Mouse (Mus musculus): Measurements from ENCODE around the gene Prkrip1.
A peak's percentile ranks its signal among the peaks of the same experiment; 100 is the strongest.

Gene Prkrip1

DNA sequence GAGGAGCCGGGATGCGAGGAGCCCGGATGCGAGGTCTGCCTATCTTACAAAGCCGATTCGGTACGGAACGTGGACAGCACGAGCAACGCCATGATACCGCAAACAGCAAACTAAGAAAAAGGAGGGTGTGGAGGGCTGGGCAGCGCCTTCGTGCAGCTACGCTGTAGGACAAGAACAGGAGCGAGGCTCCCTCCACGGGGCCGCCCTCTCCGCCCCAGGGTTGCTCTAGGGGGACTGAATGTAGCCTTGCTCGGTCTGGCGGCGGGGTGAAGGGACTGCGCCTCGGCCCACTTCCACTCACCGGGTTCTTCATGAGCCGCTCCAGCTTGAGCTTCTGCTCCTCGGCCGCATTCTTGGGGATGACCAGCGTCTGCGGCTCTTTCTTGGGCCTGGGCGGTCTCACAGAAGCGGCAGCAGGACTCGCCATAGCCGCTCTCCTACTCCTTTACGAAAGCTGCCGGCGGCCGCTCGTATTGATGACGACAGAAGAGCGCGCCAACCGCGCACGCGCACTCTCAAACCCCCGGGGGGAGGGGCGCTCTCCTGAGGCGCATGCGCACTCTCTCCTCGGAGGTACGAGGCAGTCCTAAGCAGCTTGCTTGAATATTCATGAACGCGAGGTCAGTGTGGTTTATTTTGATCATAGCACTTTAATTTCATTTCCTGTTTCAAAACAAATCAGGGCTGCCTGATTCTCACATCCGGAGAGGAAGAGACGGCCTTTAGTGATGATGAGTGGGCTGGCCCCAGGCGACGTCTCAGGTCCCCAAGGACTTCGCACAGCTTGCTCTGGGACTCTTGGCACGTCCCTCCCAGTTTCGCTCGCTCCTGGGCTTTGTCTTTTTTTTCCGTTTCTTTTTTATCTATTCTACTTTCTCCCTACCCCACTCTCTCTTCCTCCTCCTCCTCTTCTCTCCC is at the start of gene Prkrip1:
Gene Prkrip1 (minus strand): TSS at position 490 of the 918 bp plus-strand sequence.
- peak; percentile 98 for DNase-seq (ENCODE audit: low spot score)

- DNase-seq (ENCODE audit: low spot score): no peak
Measured at GRCm38 (mm10) chr5:136248441-136248840, 49.7 kb upstream of the Prkrip1 start.

DNA sequence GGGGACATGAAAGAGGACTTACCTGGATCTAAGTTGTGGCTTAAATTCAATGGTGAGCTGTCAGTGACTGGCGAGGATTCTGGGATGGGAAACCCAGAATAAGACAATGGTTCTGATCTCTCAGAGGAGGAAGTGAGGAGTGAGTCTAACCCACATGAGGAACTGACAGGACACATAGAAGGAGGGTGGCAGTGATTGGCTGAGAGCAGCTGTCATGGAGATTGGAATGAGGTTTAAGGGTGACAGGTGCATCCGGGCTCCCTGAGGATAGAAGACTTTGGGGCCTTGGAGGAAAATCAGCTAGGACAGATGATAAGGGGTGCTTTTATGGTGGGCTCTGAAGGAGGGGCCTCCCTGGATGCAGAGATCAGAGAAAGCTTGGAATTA is 47.7 kb upstream of the Prkrip1 start, which contains the start of gene Sh2b2:
Gene Sh2b2 (minus strand): TSS at position 105 of the 387 bp plus-strand sequence.
- DNase-seq (ENCODE audit: low spot score): no peak

DNA sequence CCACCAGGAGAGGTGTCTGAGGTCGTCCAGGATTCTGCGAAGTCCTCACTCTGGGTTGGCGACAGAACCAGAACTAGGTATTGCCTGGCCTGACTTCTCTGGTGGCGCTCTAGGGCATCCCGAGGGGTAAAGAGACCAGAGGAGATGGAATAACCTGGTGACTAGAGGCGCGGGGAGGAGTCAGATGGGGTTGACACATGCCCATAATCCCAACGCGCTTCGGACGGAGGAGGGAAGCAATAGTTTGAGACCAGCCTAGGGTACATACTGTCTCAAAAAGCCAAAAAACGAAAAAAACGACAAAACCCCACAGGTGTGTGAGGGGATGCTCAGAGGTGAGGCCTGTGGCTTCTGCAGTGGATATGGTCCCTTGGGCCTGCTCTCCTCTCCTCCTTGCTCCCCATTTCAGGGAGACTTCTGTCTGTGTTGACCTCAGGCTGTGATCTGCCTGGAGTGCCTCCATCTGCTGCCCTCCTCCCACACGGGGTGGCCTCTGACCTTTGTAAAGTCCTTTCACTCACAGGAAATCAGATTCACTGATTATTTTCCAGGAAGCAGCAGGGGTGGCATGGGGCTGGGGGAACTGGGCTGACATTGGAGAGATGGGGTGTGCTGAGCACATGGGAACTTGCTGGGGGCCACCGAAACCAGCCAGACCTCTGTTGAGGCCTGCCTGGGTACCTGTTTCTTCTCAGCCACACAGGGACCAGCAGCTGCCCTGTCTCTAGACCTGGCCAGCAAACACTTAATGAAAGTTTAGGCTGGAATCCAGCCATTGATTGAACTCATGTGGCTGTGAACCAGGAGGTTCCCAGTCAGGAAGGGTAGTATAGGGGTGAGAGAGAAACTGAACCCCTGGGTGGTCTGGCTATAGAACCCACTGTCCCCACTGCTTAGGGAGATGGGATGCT is 47.0 kb upstream of the Prkrip1 start:
- no peak for DNase-seq (ENCODE audit: low spot score)

- DNase-seq (ENCODE audit: low spot score): peak; percentile 22
Measured at GRCm38 (mm10) chr5:136244762-136245540, 46.2 kb upstream of the Prkrip1 start.

- DNase-seq (ENCODE audit: low spot score): peak; percentile 19
Measured at GRCm38 (mm10) chr5:136243851-136244761, 45.3 kb upstream of the Prkrip1 start.

DNA sequence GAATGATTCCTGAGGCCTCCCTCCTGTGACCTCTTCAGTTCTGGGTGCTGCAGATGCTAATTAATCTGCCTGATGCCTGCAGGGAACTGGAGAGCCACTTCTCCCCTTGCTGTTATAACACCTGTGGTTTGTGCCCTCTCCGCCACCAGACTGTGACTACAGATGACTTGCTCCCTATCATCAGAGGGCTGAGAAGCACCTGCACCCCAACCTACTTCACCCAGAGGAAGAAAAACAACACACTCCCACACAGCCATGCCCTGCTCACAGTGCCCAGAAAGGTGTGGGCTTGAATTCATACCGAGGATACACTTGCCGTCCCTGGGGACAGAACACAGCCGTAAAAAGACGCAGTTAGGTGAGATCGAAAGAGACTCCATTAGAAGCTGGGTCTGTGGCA is 42.4 kb upstream of the Prkrip1 start:
- no peak for DNase-seq (ENCODE audit: low spot score)

GRCm38 (mm10) chr5:136240381-136240780 is 41.6 kb upstream of the Prkrip1 start:
- DNase-seq (ENCODE audit: low spot score): no peak

- DNase-seq (ENCODE audit: low spot score): no peak
Measured at GRCm38 (mm10) chr5:136237607-136238006, 38.8 kb upstream of the Prkrip1 start.

- no peak for DNase-seq (ENCODE audit: low spot score)
Measured at GRCm38 (mm10) chr5:136236611-136237010, 37.8 kb upstream of the Prkrip1 start.

GRCm38 (mm10) chr5:136230348-136231035 is 31.7 kb upstream of the Prkrip1 start:
- no peak for DNase-seq (ENCODE audit: low spot score)

- no peak for DNase-seq (ENCODE audit: low spot score)
Measured at GRCm38 (mm10) chr5:136226246-136226876, 27.6 kb upstream of the Prkrip1 start.

- DNase-seq (ENCODE audit: low spot score): no peak
Measured at GRCm38 (mm10) chr5:136218585-136218984, 19.8 kb upstream of the Prkrip1 start.

- DNase-seq (ENCODE audit: low spot score): no peak
Measured at GRCm38 (mm10) chr5:136217932-136218381, 19.2 kb upstream of the Prkrip1 start.

DNA sequence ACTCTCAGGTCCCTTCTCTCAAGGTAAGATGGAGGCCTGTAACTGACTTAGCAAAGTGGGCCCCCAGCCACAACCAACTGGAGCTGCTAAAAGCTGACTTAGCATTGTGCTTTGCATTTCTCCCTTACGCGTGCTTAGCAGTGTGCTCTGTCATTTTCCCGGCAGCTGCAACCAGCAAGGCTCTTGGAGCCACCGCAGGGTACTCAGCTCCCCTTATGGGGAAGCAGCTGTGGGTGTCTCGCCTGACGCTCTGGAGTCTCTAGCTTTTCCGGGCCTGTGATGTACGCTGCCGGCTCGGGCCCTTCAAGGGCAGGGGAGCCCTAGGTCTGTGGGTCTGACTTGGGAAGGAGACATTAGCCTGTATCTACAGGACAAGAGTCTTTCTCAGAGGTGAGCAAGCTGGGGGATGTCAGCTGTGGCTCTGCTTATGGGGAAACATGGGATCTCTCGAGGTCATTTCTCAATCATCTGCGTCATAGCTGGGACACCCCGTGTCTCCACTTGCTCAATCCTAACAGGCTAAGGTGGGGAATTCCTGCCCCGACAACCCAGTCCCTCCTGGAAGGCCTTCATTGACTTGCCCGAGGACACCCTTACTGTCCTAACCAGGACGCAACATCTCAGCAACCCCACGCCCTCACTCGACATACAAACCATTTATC is 18.4 kb upstream of the Prkrip1 start:
- DNase-seq (ENCODE audit: low spot score): no peak

DNA sequence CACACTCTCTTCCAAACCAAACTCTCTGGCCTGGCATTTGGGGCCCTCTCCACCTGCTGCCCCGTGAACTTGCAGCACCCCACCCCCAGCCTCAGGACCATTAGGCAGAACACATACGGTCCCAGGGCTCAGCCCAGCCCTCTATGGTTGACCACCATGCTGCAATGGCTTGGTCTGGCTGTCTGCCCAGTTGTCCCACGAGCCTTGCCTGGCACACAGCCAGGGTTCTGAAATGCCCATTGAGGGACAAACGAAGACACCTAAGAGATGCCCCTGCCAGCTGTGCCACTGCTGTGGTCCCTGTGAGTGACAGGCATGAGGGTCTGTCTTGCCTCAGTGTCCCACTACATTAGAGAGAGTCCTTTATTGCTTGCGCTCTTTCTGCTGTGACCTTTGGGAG is 17.2 kb upstream of the Prkrip1 start:
- no peak for DNase-seq (ENCODE audit: low spot score)

DNA sequence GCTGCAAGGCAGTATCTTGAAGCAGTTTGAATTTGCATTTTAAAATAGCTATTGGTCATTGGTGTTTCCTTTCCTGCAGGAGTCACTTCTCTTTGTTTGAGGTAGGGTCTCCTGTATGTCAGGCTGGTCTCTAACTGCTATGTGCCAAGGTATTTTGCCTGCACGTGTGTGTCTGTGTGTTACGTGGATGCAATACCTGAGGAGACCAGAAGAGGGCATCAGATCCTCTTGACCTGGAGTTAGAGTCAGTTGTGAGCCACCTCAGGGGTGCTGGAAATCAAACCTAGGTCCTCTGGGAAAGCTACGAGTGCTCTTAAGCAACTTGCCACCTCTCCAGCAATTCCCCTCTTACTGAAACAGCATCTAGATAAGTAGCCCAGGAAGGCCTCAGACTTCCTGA is 16.4 kb upstream of the Prkrip1 start:
- no peak for DNase-seq (ENCODE audit: low spot score)

DNA sequence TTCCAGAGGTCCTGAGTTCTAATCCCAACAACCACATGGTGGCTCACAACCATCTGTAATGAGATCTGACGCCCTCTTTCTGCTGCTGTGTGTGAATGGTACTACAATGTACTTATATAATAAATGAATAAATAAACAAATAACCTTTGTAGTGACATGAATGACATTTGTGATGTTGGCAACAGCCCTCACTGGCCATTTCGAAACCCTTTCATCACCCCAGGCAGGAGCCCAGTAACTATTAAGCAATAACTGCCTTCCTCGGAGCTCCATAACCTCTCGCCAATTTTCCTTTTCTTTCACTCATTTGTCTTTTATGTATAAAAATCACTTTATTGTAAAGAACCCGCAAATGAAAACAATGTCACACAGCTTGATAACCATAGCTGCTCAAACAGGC is 15.0 kb upstream of the Prkrip1 start:
- no peak for DNase-seq (ENCODE audit: low spot score)

DNA sequence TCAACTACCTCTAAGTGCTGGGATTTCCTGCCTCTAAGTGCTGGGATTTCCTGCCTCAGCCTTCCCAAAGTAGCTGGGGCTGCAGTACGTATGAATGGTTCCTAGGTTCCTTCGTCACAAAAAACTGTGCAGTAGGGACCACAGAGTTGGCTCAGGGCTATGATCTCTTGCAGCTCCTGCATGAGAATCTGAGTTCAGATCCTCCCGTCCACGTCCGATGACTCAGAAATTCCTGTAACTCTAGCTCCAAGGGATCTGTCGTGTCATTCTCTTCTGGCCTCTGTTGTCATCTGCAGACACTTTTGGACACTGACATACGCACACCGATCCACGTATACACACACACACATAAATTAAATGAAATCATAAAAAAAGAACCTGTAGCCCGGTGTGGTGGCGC is 14.0 kb upstream of the Prkrip1 start:
- DNase-seq (ENCODE audit: low spot score): no peak
